Mouse (Mus musculus) thymus, postnatal 36 days (tissue): ENCODE data around the gene Ttl.

Source experiments
- DNase-seq, 2 experiments: peaks; one replicate each; pipeline ENCODE4 v3.0.0; 2022; ENCODE audit warnings: mixed read lengths in 2 of 2

Gene Ttl

GRCm38 (mm10) chr2:129087520-129087919 lies 21.8 kb downstream of the Ttl start:
- no peak for DNase-seq

- no peak for DNase-seq
Observed at GRCm38 (mm10) chr2:129090370-129090769, 24.6 kb downstream of the Ttl start.

- no peak for DNase-seq
Observed at GRCm38 (mm10) chr2:129092810-129093209, 27.1 kb downstream of the Ttl start.

- DNase-seq: no peak
Observed at GRCm38 (mm10) chr2:129093926-129094724, 28.4 kb downstream of the Ttl start.

GRCm38 (mm10) chr2:129100784-129101310 lies 35.1 kb downstream of the Ttl start, which contains the start of gene Polr1b:
TSS of gene Polr1b (plus strand) at chr2:129100995.
- DNase-seq: peak; percentile 83

- no peak for DNase-seq
Observed at GRCm38 (mm10) chr2:129112924-129113323, 47.2 kb downstream of the Ttl start.

- DNase-seq: no peak
Observed at GRCm38 (mm10) chr2:129115706-129116367, 50.1 kb downstream of the Ttl start.

- no peak for DNase-seq
Observed at GRCm38 (mm10) chr2:129116368-129116739, 50.6 kb downstream of the Ttl start.

GRCm38 (mm10) chr2:129118061-129118460 lies 52.3 kb downstream of the Ttl start:
- no peak for DNase-seq

GRCm38 (mm10) chr2:129121986-129122385 lies 56.2 kb downstream of the Ttl start:
- no peak for DNase-seq

- peak; percentile 70 to 77 for DNase-seq
Observed at GRCm38 (mm10) chr2:129129412-129129929, 63.7 kb downstream of the Ttl start, which contains the start of gene Chchd5. TSS of gene Chchd5 (plus strand) at chr2:129129700.

- DNase-seq: peak; percentile 78 to 88
Observed at GRCm38 (mm10) chr2:129129987-129130545, 64.3 kb downstream of the Ttl start.

GRCm38 (mm10) chr2:129130776-129131175 lies 65.0 kb downstream of the Ttl start:
- DNase-seq: peak in 1 of 2 experiments; percentile 49

- peak; percentile 34 to 48 for DNase-seq
Observed at GRCm38 (mm10) chr2:129132231-129132630, 66.5 kb downstream of the Ttl start.

- DNase-seq: no peak
Observed at GRCm38 (mm10) chr2:129133006-129133805, 67.5 kb downstream of the Ttl start.

GRCm38 (mm10) chr2:129139906-129140305 lies 74.2 kb downstream of the Ttl start:
- no peak for DNase-seq
